Mouse (Mus musculus) heart, adult 9 months (tissue): ENCODE data around the gene Rai14.

Source experiments
- DNase-seq, 2 experiments: peaks; one replicate each; pipeline ENCODE4 v3.0.0; 2022; ENCODE audit warnings: low spot score in 2 of 2

Gene Rai14

GRCm38 (mm10) chr15:10654696-10655095, 59.7 kb downstream of the Rai14 start:
- no peak for DNase-seq

GRCm38 (mm10) chr15:10652931-10653475, 61.4 kb downstream of the Rai14 start:
- DNase-seq = no peak

GRCm38 (mm10) chr15:10648372-10649109, 65.9 kb downstream of the Rai14 start:
- DNase-seq = peak in 1 of 2 experiments; percentile 20

- no peak for DNase-seq
Observed at GRCm38 (mm10) chr15:10646297-10646696, 68.1 kb downstream of the Rai14 start.

- no peak for DNase-seq
Observed at GRCm38 (mm10) chr15:10645101-10645500, 69.3 kb downstream of the Rai14 start.

GRCm38 (mm10) chr15:10643819-10644218, 70.6 kb downstream of the Rai14 start:
- no peak for DNase-seq

- no peak for DNase-seq
Observed at GRCm38 (mm10) chr15:10643224-10643623, 71.2 kb downstream of the Rai14 start.

- DNase-seq = no peak
Observed at GRCm38 (mm10) chr15:10642419-10642818, 72.0 kb downstream of the Rai14 start.

- DNase-seq = no peak
Observed at GRCm38 (mm10) chr15:10640721-10641120, 73.7 kb downstream of the Rai14 start.

- DNase-seq = no peak
Observed at GRCm38 (mm10) chr15:10637251-10637793, 77.1 kb downstream of the Rai14 start.

GRCm38 (mm10) chr15:10636844-10637243, 77.6 kb downstream of the Rai14 start:
- DNase-seq = no peak

- DNase-seq = no peak
Observed at GRCm38 (mm10) chr15:10635121-10635520, 79.3 kb downstream of the Rai14 start.

GRCm38 (mm10) chr15:10634176-10634575, 80.2 kb downstream of the Rai14 start:
- DNase-seq = no peak

- no peak for DNase-seq
Observed at GRCm38 (mm10) chr15:10633381-10633780, 81.0 kb downstream of the Rai14 start.

- no peak for DNase-seq
Observed at GRCm38 (mm10) chr15:10632581-10632980, 81.8 kb downstream of the Rai14 start.

GRCm38 (mm10) chr15:10632060-10632459, 82.4 kb downstream of the Rai14 start:
- DNase-seq = no peak

- no peak for DNase-seq
Observed at GRCm38 (mm10) chr15:10631541-10631940, 82.9 kb downstream of the Rai14 start.

- DNase-seq = no peak
Observed at GRCm38 (mm10) chr15:10628980-10629346, 85.5 kb downstream of the Rai14 start.

GRCm38 (mm10) chr15:10628131-10628979, 86.1 kb downstream of the Rai14 start:
- no peak for DNase-seq

GRCm38 (mm10) chr15:10623571-10624227, 90.7 kb downstream of the Rai14 start:
- no peak for DNase-seq

- no peak for DNase-seq
Observed at GRCm38 (mm10) chr15:10621194-10621593, 93.2 kb downstream of the Rai14 start.

- DNase-seq = no peak
Observed at GRCm38 (mm10) chr15:10619678-10620077, 94.7 kb downstream of the Rai14 start.
